Mouse (Mus musculus) thymus, adult 2 months (tissue): ENCODE measurements around the gene Rab40c.

Source experiments
- CTCF ChIP-seq: fragments of 200-500 bp; IDR thresholded peaks from 2 replicates; pipeline ENCODE4 v1.5.1; 2012; ENCODE audit warnings: mild to moderate bottlenecking, control low read depth, low read length, moderate library complexity, borderline replicate concordance; ENCODE audit not compliant: control insufficient read depth, poor library complexity, insufficient read depth; ENCODE audit errors: extremely low read depth
- POLR2A ChIP-seq: fragments of 200-500 bp; IDR thresholded peaks from 2 replicates; pipeline ENCODE4 v1.6.1; 2012; ENCODE audit warnings: mild to moderate bottlenecking, low read length, control low read depth, moderate library complexity; ENCODE audit not compliant: control insufficient read depth, poor library complexity, insufficient read depth; ENCODE audit errors: extremely low read depth

DNA sequence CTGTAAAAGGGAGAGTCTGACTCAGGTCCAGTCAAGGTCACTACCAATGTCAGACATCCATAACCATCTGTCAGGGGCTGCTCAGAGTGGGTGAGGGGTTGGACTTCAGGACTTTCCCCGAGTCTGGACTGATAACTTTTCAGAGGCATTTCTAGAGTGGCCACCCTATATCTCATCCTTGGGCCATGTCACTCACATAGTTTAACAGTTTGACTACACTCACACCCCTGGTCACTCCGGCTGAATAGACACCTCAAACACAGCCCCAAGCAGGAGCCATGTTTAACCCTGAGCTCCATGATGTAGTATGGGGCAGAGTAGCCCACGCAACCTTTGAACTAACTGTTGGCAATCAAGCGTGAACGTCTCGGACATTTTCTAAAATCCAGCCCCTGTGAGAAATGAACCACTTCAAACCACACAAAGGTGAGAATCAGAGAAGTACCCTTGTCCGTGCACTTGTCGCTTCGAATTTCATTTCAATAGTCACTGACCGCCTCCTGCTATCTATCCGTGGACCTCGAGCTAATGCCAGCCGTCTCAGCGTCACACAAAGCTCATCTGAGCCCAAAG is 45.3 kb downstream of the Rab40c start:
- no peak for TF ChIP-seq POLR2A
- TF ChIP-seq CTCF: no peak
